ENCODE assay signal across 10 mouse cellular contexts in the genomic region with DNA sequence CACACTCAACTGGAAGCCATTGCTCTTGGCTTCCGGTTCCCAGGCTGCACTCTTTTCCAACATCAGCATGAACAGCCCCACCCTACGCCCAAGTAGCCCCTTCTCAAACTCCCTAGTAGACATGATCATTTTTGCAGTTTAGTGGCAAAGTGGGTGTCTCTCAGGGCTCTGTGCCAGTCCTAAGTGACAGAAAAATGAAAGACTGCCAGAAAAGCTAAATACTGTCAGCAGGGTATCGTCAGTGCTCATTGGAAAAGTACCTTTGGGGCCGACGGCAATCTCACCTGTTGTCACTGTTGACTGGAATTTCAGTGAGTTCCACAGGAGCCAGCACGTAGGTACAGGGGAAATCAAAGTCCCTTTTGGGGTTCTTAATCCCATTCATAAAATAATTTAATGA.
DNase-seq lines count a peak whose midpoint lies in the region; ATAC-seq lines count a peak whose summit lies in the region.
"Had no signal": no experiment of that assay in that cellular context is flagged by ENCODE, and none has a peak within 500 bp of the region (broad histone marks: within the 10 kb centered on the region; RNA-seq: fewer than 3 reads in every experiment).

No protein-coding gene starts in this region.

- peaks cover 34% of the 10 kb centered on the region for H3K4me1 ChIP-seq in kidney, embryonic 15.5 days
- H3K4me1 ChIP-seq in neural tube, embryonic 13.5 days (replicated peaks) = peaks cover 29% of the 10 kb centered on the region

- no peak overlapping the region for H3K4me3 ChIP-seq in kidney, embryonic 15.5 days (replicated peaks)
- H3K4me3 ChIP-seq in neural tube, embryonic 13.5 days = no peak overlapping the region

- 93% methylated on average over 6 of the region's 6 CpGs for WGBS in kidney, embryonic 15.5 days
- WGBS in neural tube, embryonic 13.5 days = 92% methylated on average over 6 of the region's 6 CpGs

- no peak for ATAC-seq in kidney, embryonic 15.5 days (replicated peaks; ENCODE audit: low FRiP score)
- no peak for ATAC-seq in neural tube, embryonic 13.5 days (ENCODE audit: low read depth)
- ATAC-seq in monocyte, adult 5-6 weeks (replicated peaks; ENCODE audit: insufficient number of reproducible peaks, low FRiP score, low TSS enrichment, poor library complexity, severe bottlenecking) = no peak
- ATAC-seq in megakaryocyte-erythroid progenitor cell, adult 5-6 weeks (replicated peaks; ENCODE audit: low FRiP score, low TSS enrichment, poor library complexity, severe bottlenecking) = no peak

- H3K9me3 ChIP-seq in kidney, embryonic 15.5 days (replicated peaks) = no peaks in the 10 kb centered on the region
- no peaks in the 10 kb centered on the region for H3K9me3 ChIP-seq in neural tube, embryonic 13.5 days

- DNase-seq in cerebellum, postnatal 10 days = peak; percentile 44 to 49
- no peak for DNase-seq in cerebellum, adult 9-11 months
- DNase-seq in kidney, postnatal 10 days = no peak
- no peak for DNase-seq in neural tube, embryonic 10.5 days (ENCODE audit: extremely low spot score, low spot score)
- DNase-seq: adrenal gland, postnatal 25 days; lung, adult 18-20 months had no signal

- no peak overlapping the region for H3K9ac ChIP-seq in kidney, embryonic 15.5 days
- H3K9ac ChIP-seq in neural tube, embryonic 13.5 days = no peak overlapping the region

- no peaks in the 10 kb centered on the region for H3K27me3 ChIP-seq in kidney, embryonic 15.5 days
- H3K27me3 ChIP-seq in neural tube, embryonic 13.5 days = no peaks in the 10 kb centered on the region

- peak overlapping the region; percentile 90 for H3K27ac ChIP-seq in kidney, embryonic 15.5 days
- H3K27ac ChIP-seq in neural tube, embryonic 13.5 days (replicated peaks) = peak overlapping the region; percentile 67; the same call in 1 of the 2 replicates

- no peak overlapping the region for H3K4me2 ChIP-seq in kidney, embryonic 15.5 days
- no peak overlapping the region for H3K4me2 ChIP-seq in neural tube, embryonic 13.5 days

- H3K36me3 ChIP-seq in kidney, embryonic 15.5 days = no peaks in the 10 kb centered on the region
- no peaks in the 10 kb centered on the region for H3K36me3 ChIP-seq in neural tube, embryonic 13.5 days

Comparison
In these comparisons a context has a peak if more than half of its experiments do, and no peak if none do; other contexts are left out.
1. DNase-seq: peak in cerebellum, postnatal 10 days (2 of 2); none in cerebellum, adult 9-11 months (single experiment), kidney, postnatal 10 days (single experiment) and neural tube, embryonic 10.5 days (single experiment).